Mouse (Mus musculus): Measurements from ENCODE around the gene Gm26741. TPM values are rescaled to one million over a fixed set of nuclear protein-coding genes. Genes with fewer than 3 reads are reported as not detected.
A peak's percentile ranks its signal among the peaks of the same experiment; 100 is the strongest.
"Not testable (repeated sequence)": the region's sequence is repeated elsewhere in the genome, so short reads cannot be mapped to it uniquely, and the experiment has no call there.

Gene Gm26741
- not detected in 2 replicates for polyA plus RNA-seq (2015; fragmentation: Nextera tagmentation; extraction: Ambion mirVana)

- ATAC-seq (ENCODE audit: low FRiP score, low TSS enrichment): no peak
These were observed at the start of gene Gm26741 for GRCm38 (mm10) chr10:52358467-52358866. Gene Gm26741, plus strand, starts transcription at chr10:52358767.

DNA sequence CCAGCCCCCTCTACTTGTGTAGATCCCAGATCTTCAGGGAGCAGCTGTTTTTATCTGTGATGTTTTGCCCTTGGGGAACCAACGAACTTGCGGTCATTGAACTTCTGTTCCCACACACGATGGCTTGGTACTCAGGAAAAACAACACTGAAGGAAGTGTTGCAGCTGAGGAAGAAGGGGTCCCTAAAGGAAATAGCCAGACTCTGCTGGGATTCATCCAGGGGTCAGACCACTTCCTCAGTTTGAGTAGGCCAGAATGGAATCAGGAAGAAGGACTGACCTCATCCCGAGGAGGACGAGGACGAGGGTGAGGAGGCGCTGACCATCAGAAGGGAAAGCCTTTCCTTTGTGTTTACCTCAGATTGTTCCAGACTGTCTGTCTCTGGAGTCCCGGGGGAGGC, 49.4 kb upstream of the Gm26741 start:
- Histone ChIP-seq H3K36me3 (ENCODE audit: control insufficient read depth, insufficient read depth, low read length) (no peaks in the 10 kb centered on the region; the same call in 1 of the 2 replicates), H3K4me1 (replicated peaks; ENCODE audit: control insufficient read depth, insufficient read depth) (no peaks in the 10 kb centered on the region), H3K9ac (ENCODE audit: low read length) (no peak overlapping the region), H3K9me3 (ENCODE audit: control insufficient read depth, low read length) (no peaks in the 10 kb centered on the region), H3K4me3 (ENCODE audit: low read depth, low read length) (no peak overlapping the region), H3K27me3 (ENCODE audit: control insufficient read depth, insufficient read depth, low read length) (no peaks in the 10 kb centered on the region), H3K27ac (replicated peaks) (no peak overlapping the region), H3K4me2 (replicated peaks; ENCODE audit: low read depth) (no peak overlapping the region)
- DNase-seq (ENCODE audit: low spot score) (no peak), ATAC-seq (ENCODE audit: low FRiP score, low TSS enrichment) (peak; percentile 42; the same call in 1 of the 2 replicates)
- WGBS: 70% methylated on average over 8 of the region's 8 CpGs
- TF ChIP-seq EP300 (optimal IDR thresholded peaks at IDR 0.05) (no peak), CTCF (IDR thresholded peaks at IDR 0.05; ENCODE audit: low read depth) (no peak)

More at GRCm38 (mm10) chr10:52358467-52358866, at the start of gene Gm26741:
- Histone ChIP-seq H3K4me1 (replicated peaks; ENCODE audit: control insufficient read depth, insufficient read depth) (no peaks in the 10 kb centered on the region), H3K4me2 (replicated peaks; ENCODE audit: low read depth) (no peak within 1 kb of the TSS), H3K4me3 (ENCODE audit: low read depth, low read length) (no peak within 1 kb of the TSS), H3K9ac (ENCODE audit: low read length) (no peak within 1 kb of the TSS), H3K36me3 (ENCODE audit: control insufficient read depth, insufficient read depth, low read length) (no peaks in the 10 kb centered on the region), H3K27me3 (ENCODE audit: control insufficient read depth, insufficient read depth, low read length) (no peaks in the 10 kb centered on the region), H3K27ac (replicated peaks) (no peak within 1 kb of the TSS), H3K9me3 (ENCODE audit: control insufficient read depth, low read length) (no peaks in the 10 kb centered on the region)
- 69% methylated on average over 2 of the region's 2 CpGs for WGBS
- TF ChIP-seq EP300 (optimal IDR thresholded peaks at IDR 0.05) (no peak), CTCF (IDR thresholded peaks at IDR 0.05; ENCODE audit: low read depth) (no peak)
- DNase-seq (ENCODE audit: low spot score): no peak

- H3K9ac ChIP-seq (ENCODE audit: low read length): no peak overlapping the region
- H3K4me1 ChIP-seq (replicated peaks; ENCODE audit: control insufficient read depth, insufficient read depth): no peaks in the 10 kb centered on the region
- no peaks in the 10 kb centered on the region for H3K9me3 ChIP-seq (ENCODE audit: control insufficient read depth, low read length)
- H3K4me2 ChIP-seq (replicated peaks; ENCODE audit: low read depth): no peak overlapping the region
- DNase-seq (ENCODE audit: low spot score): no peak
- no peak for TF ChIP-seq CTCF (IDR thresholded peaks at IDR 0.05; ENCODE audit: low read depth)
- no peak for TF ChIP-seq EP300 (optimal IDR thresholded peaks at IDR 0.05)
- ATAC-seq (ENCODE audit: low FRiP score, low TSS enrichment): no peak; the same call in 1 of the 2 replicates
- H3K4me3 ChIP-seq (ENCODE audit: low read depth, low read length): no peak overlapping the region
- H3K36me3 ChIP-seq (ENCODE audit: control insufficient read depth, insufficient read depth, low read length): peaks cover 3% of the 10 kb centered on the region; the same call in 1 of the 2 replicates
- WGBS: 79% methylated on average over 28 of the region's 28 CpGs
- no peak overlapping the region; the same call in 1 of the 2 replicates for H3K27ac ChIP-seq (replicated peaks)
- H3K27me3 ChIP-seq (ENCODE audit: control insufficient read depth, insufficient read depth, low read length): no peaks in the 10 kb centered on the region
These were observed 38.9 kb upstream of the Gm26741 start for GRCm38 (mm10) chr10:52319506-52320286.

DNA sequence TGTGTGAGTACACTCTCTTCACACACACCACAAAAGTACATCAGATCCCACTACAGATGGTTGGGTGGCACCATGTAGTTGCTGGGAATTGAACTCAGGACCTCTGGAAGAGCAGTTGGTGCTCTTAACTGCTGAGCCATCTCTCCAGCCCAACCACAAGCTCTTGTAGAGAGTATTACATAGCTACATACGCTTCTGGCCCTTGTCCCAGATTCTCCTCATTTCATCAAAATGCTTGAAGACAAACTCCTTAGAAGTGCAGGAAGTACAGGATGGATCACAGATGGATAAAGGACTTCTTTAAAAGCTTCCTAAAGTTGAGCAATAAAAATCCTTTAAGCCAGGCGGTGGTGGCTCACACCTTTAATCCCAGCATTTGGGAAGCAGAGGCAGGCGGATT, 36.6 kb upstream of the Gm26741 start:
- peaks cover 3% of the 10 kb centered on the region; the same call in 1 of the 2 replicates for H3K36me3 ChIP-seq (ENCODE audit: control insufficient read depth, insufficient read depth, low read length)
- no peaks in the 10 kb centered on the region for H3K9me3 ChIP-seq (ENCODE audit: control insufficient read depth, low read length)
- no peak overlapping the region for H3K4me3 ChIP-seq (ENCODE audit: low read depth, low read length)
- WGBS: 86% methylated on average over 3 of the region's 3 CpGs
- DNase-seq (ENCODE audit: low spot score) (no peak), ATAC-seq (ENCODE audit: low FRiP score, low TSS enrichment) (no peak)
- H3K27me3 ChIP-seq (ENCODE audit: control insufficient read depth, insufficient read depth, low read length): no peaks in the 10 kb centered on the region
- no peaks in the 10 kb centered on the region for H3K4me1 ChIP-seq (replicated peaks; ENCODE audit: control insufficient read depth, insufficient read depth)
- no peak for TF ChIP-seq CTCF (IDR thresholded peaks at IDR 0.05; ENCODE audit: low read depth)
- no peak overlapping the region for H3K27ac ChIP-seq (replicated peaks)
- H3K4me2 ChIP-seq (replicated peaks; ENCODE audit: low read depth): no peak overlapping the region
- no peak overlapping the region for H3K9ac ChIP-seq (ENCODE audit: low read length)

DNA sequence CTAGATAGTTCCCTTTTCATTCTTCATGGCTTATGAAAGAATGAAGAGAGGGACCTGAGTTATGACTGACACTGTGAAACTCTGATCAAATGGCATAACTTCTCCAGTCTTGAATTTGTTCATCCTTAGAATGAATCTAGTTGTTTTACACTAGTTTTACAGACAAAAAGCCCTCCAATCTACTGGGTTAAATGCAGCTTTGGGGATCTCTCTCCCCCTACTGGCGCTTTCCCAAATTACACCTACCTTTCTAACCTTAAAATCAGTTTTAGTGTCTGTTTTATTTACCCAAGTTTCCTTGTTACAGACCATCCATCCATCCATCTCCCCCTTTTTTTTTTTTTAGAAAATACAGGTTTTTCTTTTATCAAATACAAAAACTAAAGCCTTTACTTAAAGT, 27.6 kb upstream of the Gm26741 start:
- DNase-seq (ENCODE audit: low spot score) (no peak), ATAC-seq (ENCODE audit: low FRiP score, low TSS enrichment) (no peak)
- no peak overlapping the region for H3K27ac ChIP-seq (replicated peaks)
- no peaks in the 10 kb centered on the region; the same call in 1 of the 2 replicates for H3K36me3 ChIP-seq (ENCODE audit: control insufficient read depth, insufficient read depth, low read length)
- no peak overlapping the region for H3K4me3 ChIP-seq (ENCODE audit: low read depth, low read length)
- no peak overlapping the region for H3K4me2 ChIP-seq (replicated peaks; ENCODE audit: low read depth)
- WGBS: 7% methylated on average over 1 of the region's 1 CpGs
- no peak for TF ChIP-seq EP300 (optimal IDR thresholded peaks at IDR 0.05)
- peak; percentile 81 for TF ChIP-seq CTCF (IDR thresholded peaks at IDR 0.05; ENCODE audit: low read depth)
- H3K4me1 ChIP-seq (replicated peaks; ENCODE audit: control insufficient read depth, insufficient read depth): no peaks in the 10 kb centered on the region
- H3K9me3 ChIP-seq (ENCODE audit: control insufficient read depth, low read length): no peaks in the 10 kb centered on the region
- H3K27me3 ChIP-seq (ENCODE audit: control insufficient read depth, insufficient read depth, low read length): no peaks in the 10 kb centered on the region
- H3K9ac ChIP-seq (ENCODE audit: low read length): no peak overlapping the region

- H3K27ac ChIP-seq (replicated peaks); H3K9ac ChIP-seq (ENCODE audit: low read length); H3K9me3 ChIP-seq (ENCODE audit: control insufficient read depth, low read length); H3K36me3 ChIP-seq (ENCODE audit: control insufficient read depth, insufficient read depth, low read length); H3K27me3 ChIP-seq (ENCODE audit: control insufficient read depth, insufficient read depth, low read length); ATAC-seq (ENCODE audit: low FRiP score, low TSS enrichment); DNase-seq (ENCODE audit: low spot score); H3K4me2 ChIP-seq (replicated peaks; ENCODE audit: low read depth); H3K4me3 ChIP-seq (ENCODE audit: low read depth, low read length); H3K4me1 ChIP-seq (replicated peaks; ENCODE audit: control insufficient read depth, insufficient read depth): not testable (repeated sequence)
- peak; percentile 41 for TF ChIP-seq CTCF (IDR thresholded peaks at IDR 0.05; ENCODE audit: low read depth)
- 91% methylated on average over 4 of the region's 4 CpGs for WGBS
These were observed 15.2 kb upstream of the Gm26741 start for GRCm38 (mm10) chr10:52343324-52343723.
